Mouse (Mus musculus) spleen, adult 2 months (tissue): ENCODE measurements around the gene Cys1.

Experiments used
- CTCF ChIP-seq: fragments of 200-500 bp; IDR thresholded peaks from 2 replicates; pipeline ENCODE4 v1.5.1; 2011; ENCODE audit warnings: mild to moderate bottlenecking, inconsistent platforms; ENCODE audit not compliant: insufficient read depth, insufficient read length, insufficient replicate concordance; ENCODE audit errors: extremely low read depth
- POLR2A ChIP-seq: fragments of 200-500 bp; IDR thresholded peaks from 2 replicates; pipeline ENCODE4 v1.6.1; 2011; ENCODE audit warnings: low read depth, low read length, inconsistent platforms

DNA sequence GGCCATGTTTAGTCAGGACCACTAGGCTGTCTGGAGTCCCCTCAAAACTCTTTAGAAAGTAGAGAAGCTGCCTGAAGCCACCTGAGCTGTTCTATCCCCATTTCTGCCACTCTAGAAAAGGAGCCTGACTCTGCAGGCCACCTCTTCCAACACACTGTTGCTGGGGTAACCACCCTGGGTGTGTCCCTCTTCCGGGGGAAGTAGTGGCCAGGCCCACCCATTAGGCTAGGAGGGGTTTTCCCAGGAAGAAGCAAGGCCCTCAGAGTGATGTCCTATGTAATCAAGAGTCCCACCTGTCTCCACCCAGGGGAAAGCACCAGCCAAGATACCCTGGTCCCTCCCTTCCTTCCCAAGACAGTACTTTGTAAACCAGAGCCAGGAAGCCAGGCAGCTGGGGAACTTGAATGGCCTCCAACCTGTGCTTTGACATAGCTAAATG, 47.8 kb downstream of the Cys1 start:
- no peak for TF ChIP-seq CTCF
- no peak for TF ChIP-seq POLR2A
